Mouse (Mus musculus) limb, embryonic 13.5 days (tissue): Measurements from ENCODE around the gene Sart1. TPM values are rescaled to one million over a fixed set of nuclear protein-coding genes. Genes with fewer than 3 reads are reported as not detected.
"Not testable (repeated sequence)": the region's sequence is repeated elsewhere in the genome, so short reads cannot be mapped to it uniquely, and the experiment has no call there.

Experiments
- ATAC-seq: fragments of 200-750 bp; cut with Nextera tagmentation; 2 replicates; pipeline ENCODE4 v1.8.0; 2017; ENCODE audit warnings: low read depth, moderate number of reproducible peaks, moderate TSS enrichment; ENCODE audit not compliant: low FRiP score
- H3K27ac ChIP-seq: fragments of 300-500 bp; sonication (generic); 2 replicates; pipeline ENCODE4 v1.5.1; 2015; ENCODE audit warnings: inconsistent platforms, mild to moderate bottlenecking, moderate library complexity
- H3K27me3 ChIP-seq: fragments of 300-500 bp; sonication (generic); 2 replicates; pipeline ENCODE4 v1.6.1; 2015; ENCODE audit warnings: mild to moderate bottlenecking, inconsistent platforms
- H3K36me3 ChIP-seq: fragments of 300-500 bp; sonication (generic); 2 replicates; pipeline ENCODE4 v1.6.1; 2015; ENCODE audit warnings: inconsistent platforms, mild to moderate bottlenecking, moderate library complexity
- H3K4me1 ChIP-seq: fragments of 300-500 bp; sonication (generic); 2 replicates; pipeline ENCODE4 v1.6.1; 2015; ENCODE audit warnings: inconsistent platforms
- H3K4me2 ChIP-seq: fragments of 300-500 bp; sonication (generic); replicated peaks from 2 replicates; pipeline ENCODE4 v1.6.1; 2015; ENCODE audit warnings: inconsistent platforms, mild to moderate bottlenecking, moderate library complexity
- H3K4me3 ChIP-seq: fragments of 300-500 bp; sonication (generic); 2 replicates; pipeline ENCODE4 v1.5.1; 2015; ENCODE audit warnings: moderate library complexity, mild to moderate bottlenecking, inconsistent platforms
- H3K9ac ChIP-seq: fragments of 300-500 bp; sonication (generic); 2 replicates; pipeline ENCODE4 v1.6.1; 2015; ENCODE audit warnings: mild to moderate bottlenecking, inconsistent platforms
- H3K9me3 ChIP-seq: fragments of 300-500 bp; sonication (generic); 2 replicates; pipeline ENCODE4 v1.6.1; 2016; ENCODE audit warnings: inconsistent platforms
- WGBS: fragments of 180-500 bp; shearing (Covaris S2); methylation state at CpG from one replicate; pipeline ENCODE4 v1.1.7; 2015; 5-methylcytosine and 5-hydroxymethylcytosine counted together
- polyA plus RNA-seq: library from polyadenylated mRNA; unstranded; fragments of >200 nt; fragmentation: Nextera tagmentation; extraction: Ambion mirVana; gene quantifications from 2 replicates; pipeline ENCODE4 v1.2.1, GENCODE M21; 2015

Gene Sart1
- polyA plus RNA-seq, 1 experiment from 2014 or later = 84.8 TPM

DNA sequence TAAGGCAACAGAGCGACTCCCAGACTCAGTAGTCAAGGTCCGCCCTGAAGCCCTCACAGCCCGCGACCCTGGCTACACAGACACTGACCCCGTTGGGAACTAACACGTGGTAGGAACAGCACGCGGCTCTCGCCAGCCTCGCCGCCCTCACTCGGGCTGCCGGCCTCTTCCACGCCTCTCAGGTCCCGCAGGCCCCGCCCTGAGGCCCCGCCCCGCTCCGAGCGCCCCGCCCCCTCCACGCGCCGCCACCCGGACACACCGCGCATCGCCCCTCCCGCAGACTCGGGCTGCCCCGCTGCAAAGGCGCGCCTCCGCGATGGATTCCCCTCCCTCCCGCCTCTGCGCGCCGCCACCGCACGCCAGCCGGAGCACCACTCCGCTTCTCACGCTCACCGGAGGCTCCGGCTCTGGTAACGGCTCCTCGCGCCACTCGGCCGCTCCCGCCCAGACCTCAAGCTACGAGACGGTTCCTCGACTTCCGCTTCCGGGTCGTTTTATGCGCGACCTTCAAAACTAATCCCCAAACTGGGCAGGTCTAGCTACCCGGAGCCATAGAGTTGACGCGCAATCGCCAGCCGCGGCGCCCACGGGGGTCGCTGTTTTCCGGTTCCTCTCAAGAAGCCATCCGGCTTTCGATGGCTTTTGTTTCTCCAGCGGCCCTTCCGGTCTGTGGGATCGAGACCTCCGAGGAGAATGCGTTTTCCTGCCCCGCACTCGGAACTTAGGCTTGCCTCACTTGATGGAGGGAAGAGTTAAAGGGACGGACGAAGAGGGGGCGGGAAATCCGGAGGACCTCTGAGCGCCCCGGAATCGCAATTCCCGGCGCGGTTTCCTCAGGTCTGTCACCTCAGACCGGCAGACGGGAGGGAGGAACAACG is 22.1 kb downstream of the Sart1 start, which contains the start of gene Eif1ad:
Gene Eif1ad, plus strand, starts transcription at position 567 of the 878 bp plus-strand sequence.
- H3K9me3 ChIP-seq = no peaks in the 10 kb centered on the region
- peaks cover 24% of the 10 kb centered on the region for H3K4me1 ChIP-seq
- ATAC-seq = peak; percentile 97
- H3K27ac ChIP-seq = peak within 1 kb of the TSS; percentile 95
- peaks cover 55% of the 10 kb centered on the region for H3K36me3 ChIP-seq
- peak within 1 kb of the TSS; percentile 93 for H3K4me2 ChIP-seq
- peak within 1 kb of the TSS; percentile 99 for H3K4me3 ChIP-seq
- WGBS = under 1% methylated on average over 78 of the region's 92 CpGs
- no peaks in the 10 kb centered on the region for H3K27me3 ChIP-seq
- peak within 1 kb of the TSS; percentile 91 for H3K9ac ChIP-seq

DNA sequence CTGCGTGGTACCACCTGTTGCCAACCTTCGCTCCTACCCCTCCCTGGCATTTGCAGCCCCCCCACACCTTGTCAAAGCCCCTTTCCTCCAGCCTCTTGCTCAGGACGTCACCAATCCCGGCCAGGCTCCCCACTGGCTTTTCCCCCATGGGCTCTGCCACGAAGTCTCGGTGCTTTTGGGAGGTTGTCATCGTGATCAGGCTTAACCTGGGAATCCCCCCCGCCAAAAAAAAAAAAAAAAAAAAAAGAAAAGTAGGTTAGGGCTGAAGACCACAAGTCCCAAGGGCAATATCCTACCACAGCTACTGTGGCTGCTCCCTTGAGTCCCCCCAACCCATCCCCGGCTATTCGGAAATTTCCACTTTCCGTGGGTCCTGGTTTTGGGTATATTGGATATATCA is 22.8 kb downstream of the Sart1 start:
- H3K27me3 ChIP-seq = no peaks in the 10 kb centered on the region
- peak overlapping the region; percentile 93 for H3K4me2 ChIP-seq
- peaks cover 51% of the 10 kb centered on the region for H3K36me3 ChIP-seq
- peaks cover 24% of the 10 kb centered on the region for H3K4me1 ChIP-seq
- H3K9ac ChIP-seq = peak overlapping the region; percentile 91
- 17% methylated on average over 11 of the region's 11 CpGs for WGBS
- H3K4me3 ChIP-seq = peak overlapping the region; percentile 99
- H3K27ac ChIP-seq = no peak overlapping the region
- H3K9me3 ChIP-seq = no peaks in the 10 kb centered on the region
- no peak for ATAC-seq

DNA sequence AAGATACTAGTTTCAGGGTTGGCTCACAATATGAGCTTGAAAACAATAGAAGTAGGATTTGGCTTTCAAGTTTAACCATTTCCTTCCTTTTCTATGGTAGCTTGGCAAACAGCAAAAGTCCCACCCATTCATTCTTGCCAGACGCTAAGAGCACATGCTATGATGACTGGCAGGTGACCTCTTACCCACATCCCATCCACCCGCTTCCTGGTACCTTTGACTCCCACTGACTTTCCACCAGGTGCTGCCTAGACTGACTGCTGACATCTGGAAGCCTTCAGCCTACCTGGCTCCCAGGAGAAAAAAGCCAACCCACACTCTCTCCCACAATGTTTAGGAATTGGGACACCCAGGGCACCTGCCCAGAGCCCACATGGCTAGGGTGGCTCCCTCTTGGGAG is 24.4 kb downstream of the Sart1 start:
- Histone ChIP-seq H3K4me1 (peaks cover 24% of the 10 kb centered on the region), H3K4me2 (no peak overlapping the region), H3K9me3 (no peaks in the 10 kb centered on the region), H3K27me3 (no peaks in the 10 kb centered on the region), H3K27ac (no peak overlapping the region), H3K9ac (no peak overlapping the region), H3K36me3 (peaks cover 34% of the 10 kb centered on the region), H3K4me3 (no peak overlapping the region)
- no peak for ATAC-seq
- 94% methylated on average over 2 of the region's 2 CpGs for WGBS

DNA sequence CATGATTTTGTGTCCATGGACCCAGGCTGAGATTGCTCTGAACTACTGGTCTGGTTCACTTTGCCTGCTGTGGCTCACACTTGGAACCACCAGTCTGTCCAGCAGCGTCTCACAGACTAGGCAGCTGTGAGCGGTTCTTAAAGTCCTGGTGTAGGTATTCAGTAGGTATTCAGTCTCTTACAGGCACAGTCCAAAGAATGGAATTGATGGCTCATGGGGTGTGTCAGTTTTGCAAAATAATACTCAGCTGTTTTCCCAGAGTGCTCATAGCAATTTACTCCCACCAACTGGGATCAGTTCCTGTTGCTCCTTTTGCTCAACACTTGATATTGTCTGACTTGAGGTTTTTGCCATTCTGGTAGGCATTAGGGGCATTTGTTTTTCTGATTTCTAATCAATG is 26.3 kb downstream of the Sart1 start:
- WGBS = 94% methylated on average over 2 of the region's 2 CpGs
- Histone ChIP-seq H3K27ac (no peak overlapping the region), H3K36me3 (peaks cover 23% of the 10 kb centered on the region), H3K4me1 (peaks cover 10% of the 10 kb centered on the region), H3K4me2 (no peak overlapping the region), H3K9ac (no peak overlapping the region), H3K27me3 (no peaks in the 10 kb centered on the region), H3K9me3 (no peaks in the 10 kb centered on the region), H3K4me3 (no peak overlapping the region)
- no peak for ATAC-seq

DNA sequence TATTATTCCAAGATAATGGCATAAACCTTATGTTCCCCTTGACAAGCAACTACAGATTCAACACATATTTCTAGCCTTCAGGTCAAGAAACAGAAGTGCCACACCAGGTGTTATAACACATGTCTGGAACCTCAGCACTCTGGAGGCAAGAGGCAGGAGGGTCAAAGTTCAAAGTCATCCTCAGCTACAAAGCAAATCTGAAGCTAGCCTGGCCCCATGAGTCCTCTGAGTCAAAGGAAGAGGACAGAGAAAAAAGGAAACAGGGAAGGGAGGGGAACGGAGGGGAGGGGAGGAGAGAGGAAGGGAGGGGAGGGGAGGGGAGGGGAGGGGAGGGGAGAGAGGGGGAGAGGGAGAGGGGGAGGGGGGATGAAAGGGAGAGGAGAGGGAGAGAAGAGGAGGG is 32.4 kb downstream of the Sart1 start:
- no CpG with 5 or more reads among the region's 1 CpGs for WGBS
- Histone ChIP-seq H3K27me3 (no peaks in the 10 kb centered on the region), H3K4me3 (no peak overlapping the region), H3K27ac (no peak overlapping the region), H3K36me3 (no peaks in the 10 kb centered on the region), H3K9me3 (no peaks in the 10 kb centered on the region), H3K4me2 (no peak overlapping the region), H3K9ac (no peak overlapping the region), H3K4me1 (no peaks in the 10 kb centered on the region)
- no peak for ATAC-seq

DNA sequence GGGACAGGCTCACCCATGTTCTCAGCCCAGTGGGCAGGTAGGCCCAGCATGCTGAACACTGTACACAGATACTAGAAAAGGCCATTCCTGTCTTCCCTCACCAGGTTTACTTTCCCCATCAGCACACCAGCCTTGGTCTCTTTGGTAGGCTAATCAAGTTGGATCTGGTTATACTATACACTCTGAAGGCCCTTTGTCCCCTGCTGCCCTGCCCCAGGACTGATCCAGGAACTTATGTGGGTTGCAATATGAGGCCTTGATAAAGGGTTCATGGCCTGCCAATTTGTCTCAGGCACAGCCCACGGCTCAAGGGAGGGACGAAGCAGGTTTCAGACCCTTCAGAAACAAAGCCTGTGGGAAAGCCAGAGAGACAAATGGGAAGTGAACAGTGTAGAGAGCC is 34.9 kb downstream of the Sart1 start:
- H3K27me3 ChIP-seq = peaks cover 13% of the 10 kb centered on the region
- no peak for ATAC-seq
- H3K4me2 ChIP-seq = no peak overlapping the region
- no peak overlapping the region for H3K4me3 ChIP-seq
- WGBS = 90% methylated on average over 2 of the region's 2 CpGs
- no peak overlapping the region for H3K9ac ChIP-seq
- no peak overlapping the region for H3K27ac ChIP-seq
- peaks cover 6% of the 10 kb centered on the region for H3K4me1 ChIP-seq
- no peaks in the 10 kb centered on the region for H3K9me3 ChIP-seq
- H3K36me3 ChIP-seq = no peaks in the 10 kb centered on the region

DNA sequence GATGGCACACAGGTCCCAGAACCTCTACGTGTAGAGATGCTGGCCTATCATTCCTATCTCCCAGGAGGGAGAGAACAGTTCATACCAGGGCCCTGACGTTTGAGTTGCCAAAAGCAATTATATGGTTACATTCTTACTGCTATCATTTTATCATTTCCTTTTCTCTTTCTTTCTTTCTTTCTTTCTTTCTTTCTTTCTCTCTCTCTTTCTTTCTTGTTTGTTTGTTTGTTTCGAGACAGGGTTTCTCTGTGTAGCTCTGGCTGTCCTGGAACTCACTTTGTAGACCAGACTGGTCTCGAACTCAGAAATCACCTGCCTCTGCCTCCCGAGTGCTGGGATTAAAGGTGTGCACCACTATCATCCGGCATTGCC is 39.0 kb downstream of the Sart1 start, which contains the start of gene Cst6:
Gene Cst6, minus strand, starts transcription at position 73 of the 372 bp plus-strand sequence.
- not testable (repeated sequence) for H3K9me3 ChIP-seq, H3K4me1 ChIP-seq, H3K27ac ChIP-seq, ATAC-seq, H3K36me3 ChIP-seq
- peak within 1 kb of the TSS; percentile 40 for H3K4me3 ChIP-seq
- H3K4me2 ChIP-seq = peak within 1 kb of the TSS; percentile 73
- WGBS = 63% methylated on average over 6 of the region's 6 CpGs
- H3K27me3 ChIP-seq = peaks cover 21% of the 10 kb centered on the region
- peak within 1 kb of the TSS; percentile 65 for H3K9ac ChIP-seq

DNA sequence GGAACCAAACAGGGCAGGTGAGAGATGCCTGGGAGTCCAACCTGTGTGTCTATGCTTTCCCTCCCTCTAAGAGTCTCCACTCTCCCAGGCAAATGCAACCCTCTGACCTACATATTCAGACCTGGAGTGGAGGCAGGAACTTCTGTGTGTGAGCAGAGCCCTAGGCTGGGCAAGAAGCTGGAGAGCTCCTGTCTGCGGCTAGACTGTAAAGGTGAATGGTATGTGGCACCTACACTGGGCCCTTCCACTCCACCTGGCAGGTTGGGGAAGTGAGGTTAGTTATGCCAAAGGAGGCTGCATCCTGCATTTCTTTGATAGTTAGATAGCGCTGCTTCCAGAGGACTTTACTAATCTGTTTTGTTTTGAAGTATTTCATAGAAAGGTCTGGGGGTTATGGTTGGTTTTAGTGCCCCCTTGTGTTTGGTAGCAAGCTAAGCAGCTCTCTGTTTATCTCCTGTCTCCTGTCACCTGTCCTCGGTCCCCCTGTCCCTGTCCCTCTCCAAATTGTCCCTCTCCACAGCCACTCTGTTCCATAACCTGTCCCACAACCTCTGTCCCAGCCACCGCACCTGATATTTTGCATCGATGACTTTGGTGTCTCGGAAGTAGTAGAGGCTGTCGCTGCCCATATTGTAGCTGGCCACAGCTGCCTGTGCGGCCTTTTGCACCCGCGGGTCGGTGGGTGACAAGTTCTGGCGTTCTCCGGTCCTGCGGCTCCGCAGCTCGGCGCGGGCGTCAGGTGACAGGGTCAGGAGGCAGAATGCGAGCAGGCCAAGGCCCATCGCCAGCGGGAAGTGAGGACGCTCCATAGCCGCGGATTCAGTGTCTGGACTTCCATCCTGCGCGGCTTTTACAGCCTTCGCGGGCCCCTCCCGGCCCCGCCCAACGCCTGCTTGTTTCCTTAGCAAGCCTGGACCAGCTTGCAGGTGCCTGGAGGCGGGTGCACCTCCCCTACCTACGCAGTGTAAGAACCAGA is 39.7 kb downstream of the Sart1 start:
- H3K36me3 ChIP-seq = no peaks in the 10 kb centered on the region
- peak overlapping the region; percentile 40 for H3K4me3 ChIP-seq
- no peaks in the 10 kb centered on the region for H3K9me3 ChIP-seq
- H3K4me1 ChIP-seq = peaks cover 9% of the 10 kb centered on the region
- ATAC-seq = no peak
- no peak overlapping the region for H3K27ac ChIP-seq
- peak overlapping the region; percentile 73 for H3K4me2 ChIP-seq
- WGBS = 4% methylated on average over 34 of the region's 34 CpGs
- H3K9ac ChIP-seq = peak overlapping the region; percentile 65
- H3K27me3 ChIP-seq = peaks cover 21% of the 10 kb centered on the region

DNA sequence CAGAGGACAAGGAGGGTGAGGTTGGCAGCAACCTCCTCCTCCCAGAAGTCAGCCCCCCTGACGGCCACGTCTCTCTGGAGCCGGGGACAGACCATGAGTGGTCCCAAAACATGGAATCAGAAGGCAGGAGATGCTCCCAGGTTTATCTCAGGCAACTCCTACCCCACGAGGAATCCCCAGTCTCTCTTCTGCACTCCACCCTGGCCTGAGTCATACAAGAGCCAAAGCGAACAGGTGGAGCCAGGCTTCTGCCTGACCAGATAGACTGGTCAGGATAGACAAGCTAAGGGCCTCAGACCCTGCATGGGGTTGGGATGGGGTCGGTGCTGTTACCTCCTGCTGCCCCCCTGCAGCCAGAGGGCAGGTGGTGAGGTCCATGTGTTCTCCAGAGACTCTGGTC is 40.4 kb downstream of the Sart1 start:
- H3K27me3 ChIP-seq = peaks cover 21% of the 10 kb centered on the region
- H3K9me3 ChIP-seq = no peaks in the 10 kb centered on the region
- no peak overlapping the region for H3K9ac ChIP-seq
- H3K4me1 ChIP-seq = peaks cover 9% of the 10 kb centered on the region
- no peaks in the 10 kb centered on the region for H3K36me3 ChIP-seq
- WGBS = 85% methylated on average over 6 of the region's 6 CpGs
- no peak for ATAC-seq
- H3K4me2 ChIP-seq = no peak overlapping the region
- H3K27ac ChIP-seq = no peak overlapping the region
- no peak overlapping the region for H3K4me3 ChIP-seq

DNA sequence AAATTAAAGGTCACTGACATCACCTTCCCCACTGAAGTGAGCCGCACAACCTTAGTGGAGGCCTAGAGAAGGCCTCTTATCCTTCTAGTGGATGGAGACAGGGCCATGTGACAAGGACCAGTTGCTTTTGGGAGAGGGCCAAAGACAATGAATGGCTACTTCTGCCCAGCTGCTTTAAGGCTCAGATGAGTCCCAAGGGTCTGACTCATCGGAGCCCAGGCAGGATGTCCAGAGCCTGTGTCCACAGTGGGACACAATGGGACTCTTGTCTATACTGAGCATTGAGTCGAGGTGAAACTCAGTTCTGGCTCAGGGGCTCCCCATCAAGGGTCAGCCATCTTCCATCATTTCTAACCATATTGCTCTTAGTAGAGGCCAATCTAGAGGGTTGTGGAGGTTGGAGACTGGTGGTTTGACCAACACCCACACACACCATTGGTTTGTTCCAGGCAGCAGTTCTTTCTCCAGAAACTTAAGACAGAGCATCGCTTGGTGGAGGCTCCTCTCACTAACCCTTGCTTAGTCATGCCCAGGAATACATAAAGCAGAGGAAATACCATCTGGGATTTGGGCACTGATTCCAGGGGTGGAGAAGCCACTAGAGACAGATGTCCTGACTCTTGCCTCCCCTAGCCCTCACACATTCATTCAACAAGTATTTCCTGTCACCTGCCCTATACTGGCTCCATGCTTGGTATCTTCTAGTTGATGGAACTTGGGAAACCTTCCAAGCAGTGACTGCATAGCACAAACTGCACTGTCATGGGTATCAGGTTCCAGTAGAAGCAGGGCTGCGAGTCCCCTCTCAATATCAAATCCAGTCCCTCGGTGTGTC is 43.0 kb downstream of the Sart1 start:
- no peak overlapping the region for H3K4me2 ChIP-seq
- H3K4me3 ChIP-seq = no peak overlapping the region
- H3K27me3 ChIP-seq = peaks cover 21% of the 10 kb centered on the region
- WGBS = 79% methylated on average over 6 of the region's 6 CpGs
- peaks cover 9% of the 10 kb centered on the region for H3K4me1 ChIP-seq
- peak; percentile 36; the same call in 1 of the 2 replicates for ATAC-seq
- no peak overlapping the region for H3K9ac ChIP-seq
- H3K9me3 ChIP-seq = no peaks in the 10 kb centered on the region
- H3K36me3 ChIP-seq = no peaks in the 10 kb centered on the region
- H3K27ac ChIP-seq = no peak overlapping the region

DNA sequence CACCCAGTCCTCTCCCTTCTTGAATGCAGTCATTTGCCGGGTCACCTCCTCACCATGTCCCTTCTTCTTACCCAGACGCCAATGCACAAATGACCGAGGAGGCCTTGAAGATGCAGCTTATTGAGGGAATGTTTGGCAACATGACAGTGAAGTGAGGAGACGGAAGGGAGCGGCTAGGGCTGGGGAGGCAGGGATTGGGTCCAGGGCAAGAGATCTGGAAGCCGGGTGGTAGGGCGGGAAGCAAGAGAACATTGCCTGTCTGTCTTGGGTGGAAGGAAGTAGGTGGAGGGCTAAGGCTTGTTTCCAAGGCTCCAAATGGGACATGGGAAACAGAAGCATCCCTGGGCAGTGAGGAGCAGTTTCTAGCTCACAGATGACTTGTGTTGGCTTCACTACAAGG is 47.1 kb downstream of the Sart1 start:
- Histone ChIP-seq H3K4me3 (no peak overlapping the region), H3K27me3 (no peaks in the 10 kb centered on the region), H3K9ac (no peak overlapping the region), H3K4me1 (no peaks in the 10 kb centered on the region), H3K36me3 (no peaks in the 10 kb centered on the region), H3K27ac (no peak overlapping the region), H3K9me3 (no peaks in the 10 kb centered on the region), H3K4me2 (no peak overlapping the region)
- ATAC-seq = no peak
- WGBS = 86% methylated on average over 7 of the region's 7 CpGs
